Mouse (Mus musculus): ENCODE data around the gene Tnc. TPM values are rescaled to one million over a fixed set of nuclear protein-coding genes. Genes with fewer than 3 reads are reported as not detected.

Gene Tnc
- total RNA-seq, 2 experiments from 2014 or later, result 4.3 to 5.7 TPM

DNA sequence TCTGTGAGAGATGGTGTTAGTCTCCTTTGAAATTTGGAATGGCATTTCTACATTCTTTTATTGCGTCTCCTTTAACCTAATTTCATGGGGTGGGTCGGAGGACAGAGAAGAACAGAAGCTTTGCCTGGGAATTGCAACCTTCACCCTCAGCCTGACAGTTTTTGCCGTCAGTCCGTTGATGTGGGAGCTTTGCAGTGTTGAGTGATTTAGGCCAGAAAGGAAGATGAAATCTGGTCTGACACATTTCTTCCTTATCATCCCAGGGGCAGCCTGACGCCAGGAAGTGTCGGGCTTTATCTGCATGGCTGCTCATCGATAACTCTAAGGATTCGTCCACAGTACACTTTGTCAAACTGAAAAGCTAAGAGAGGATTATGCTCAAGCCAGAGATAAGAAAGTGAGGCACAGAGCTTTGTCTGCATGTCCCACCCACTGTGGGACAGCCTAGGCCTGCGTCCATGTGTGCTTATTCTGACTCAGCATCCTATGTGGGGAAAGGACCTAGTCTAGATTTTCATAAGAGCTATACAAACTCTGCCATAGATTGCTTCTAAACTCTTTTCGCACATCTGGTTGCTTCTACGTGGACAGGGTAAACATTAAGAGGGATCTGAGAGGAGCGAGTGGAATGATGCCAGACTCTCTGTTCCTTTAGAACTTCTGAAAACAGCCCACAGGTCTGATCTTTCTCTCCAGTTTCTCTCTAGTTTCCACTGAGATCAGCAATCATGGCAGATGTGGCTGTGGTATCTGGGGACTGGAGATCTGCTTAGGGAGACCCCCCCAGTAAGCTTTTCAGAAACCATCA lies 11.4 kb upstream of the Tnc start:
- TF ChIP-seq CTCF (conservative IDR thresholded peaks at IDR 0.05), result no peak
- DNase-seq (ENCODE audit: low spot score in 2 of 2), result no peak
- Histone ChIP-seq H3K27ac (no peak overlapping the region), H3K4me3 (no peak overlapping the region)

DNA sequence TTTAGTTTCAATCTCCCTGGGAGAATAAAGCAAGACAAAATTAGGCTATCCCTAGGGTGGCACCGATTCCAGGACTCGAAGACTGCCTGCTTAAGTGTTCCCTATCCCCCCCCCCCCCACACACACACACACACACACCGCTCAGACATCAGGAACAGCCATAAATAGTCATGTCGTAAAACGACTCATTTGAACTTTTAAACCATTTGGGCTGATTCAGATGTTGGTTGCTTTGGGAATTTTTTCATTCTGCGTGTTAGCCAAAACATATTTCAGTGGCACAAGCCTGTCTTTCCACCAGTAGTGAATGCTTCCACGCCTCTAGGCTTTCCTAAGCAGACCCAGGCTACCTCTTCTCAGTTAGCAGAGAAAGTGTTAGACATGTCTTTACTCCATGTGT lies 1.4 kb upstream of the Tnc start:
- Histone ChIP-seq H3K27ac (no peak overlapping the region), H3K4me3 (no peak overlapping the region)
- DNase-seq (ENCODE audit: low spot score in 2 of 2), result no peak
- no peak for TF ChIP-seq CTCF (conservative IDR thresholded peaks at IDR 0.05)

DNA sequence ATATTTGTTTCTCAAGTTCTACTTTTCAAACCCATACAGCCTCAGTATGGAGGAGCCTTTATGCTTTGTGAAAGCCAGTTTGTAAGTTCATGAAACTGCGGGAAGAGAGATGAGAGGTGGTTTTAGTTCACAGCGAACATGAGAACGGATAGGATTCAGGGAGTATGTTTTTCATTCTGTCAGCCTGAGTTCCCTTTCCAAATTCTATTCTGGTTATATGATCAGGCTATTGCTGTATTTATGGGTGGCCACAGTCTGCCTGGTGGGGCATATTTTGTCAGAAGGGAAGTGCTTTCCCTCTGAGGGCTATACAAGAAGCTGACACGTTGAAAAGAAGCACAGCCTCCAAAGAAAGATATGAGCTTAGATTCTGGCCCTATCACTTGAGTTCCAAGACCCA lies 2.9 kb downstream of the Tnc start:
- no peak overlapping the region for H3K4me3 ChIP-seq
- TF ChIP-seq CTCF (conservative IDR thresholded peaks at IDR 0.05), result no peak
- H3K27ac ChIP-seq, result no peak overlapping the region
- DNase-seq (ENCODE audit: low spot score in 2 of 2), result no peak

DNA sequence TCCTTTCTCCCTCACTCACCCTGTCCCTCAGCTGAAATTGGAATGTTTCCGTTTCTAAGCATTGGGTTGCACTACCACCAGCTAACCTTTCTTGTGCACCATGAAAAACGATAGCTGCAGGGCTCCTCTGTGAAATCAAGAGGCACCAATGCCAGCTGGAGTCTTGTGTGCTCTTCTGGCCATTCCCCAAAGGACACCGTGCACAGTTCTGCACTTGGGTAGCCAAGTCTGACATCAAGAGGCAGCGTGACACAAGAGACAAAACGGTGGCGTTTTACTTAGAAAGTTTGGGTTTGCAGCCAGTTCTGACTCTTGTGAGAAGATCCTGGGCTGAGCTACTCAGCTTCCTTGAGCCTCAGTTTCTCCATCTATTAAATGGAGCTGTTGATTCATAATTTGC lies 3.4 kb downstream of the Tnc start:
- no peak overlapping the region for H3K27ac ChIP-seq
- DNase-seq (ENCODE audit: low spot score in 2 of 2), result no peak

DNA sequence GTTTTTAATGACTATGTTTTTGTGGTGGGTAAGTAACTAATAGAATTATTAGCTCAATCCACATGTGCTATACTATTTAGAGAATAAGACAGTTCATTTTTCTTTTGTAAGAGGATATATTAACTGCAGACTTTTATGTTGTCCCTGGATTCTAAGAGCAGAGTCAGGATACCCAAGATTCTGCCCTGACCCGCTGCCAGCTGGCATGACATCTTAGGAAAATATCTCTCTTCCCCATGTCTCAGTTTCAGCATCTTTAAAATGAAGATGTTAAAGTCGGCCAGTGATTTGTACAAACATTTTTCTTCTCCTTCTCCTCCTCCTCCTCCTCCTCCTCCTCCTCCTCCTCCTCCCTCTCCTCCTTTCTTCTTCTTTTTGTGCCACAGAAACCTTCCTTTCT lies 7.7 kb downstream of the Tnc start:
- Histone ChIP-seq H3K4me3 (no peak overlapping the region), H3K27ac (no peak overlapping the region)
- DNase-seq (ENCODE audit: low spot score in 2 of 2), result no peak
- TF ChIP-seq CTCF (conservative IDR thresholded peaks at IDR 0.05), result no peak

More for the DNA sequence above, 3.4 kb downstream of the Tnc start:
- no peak for TF ChIP-seq CTCF (conservative IDR thresholded peaks at IDR 0.05)
- H3K4me3 ChIP-seq, result no peak overlapping the region

DNA sequence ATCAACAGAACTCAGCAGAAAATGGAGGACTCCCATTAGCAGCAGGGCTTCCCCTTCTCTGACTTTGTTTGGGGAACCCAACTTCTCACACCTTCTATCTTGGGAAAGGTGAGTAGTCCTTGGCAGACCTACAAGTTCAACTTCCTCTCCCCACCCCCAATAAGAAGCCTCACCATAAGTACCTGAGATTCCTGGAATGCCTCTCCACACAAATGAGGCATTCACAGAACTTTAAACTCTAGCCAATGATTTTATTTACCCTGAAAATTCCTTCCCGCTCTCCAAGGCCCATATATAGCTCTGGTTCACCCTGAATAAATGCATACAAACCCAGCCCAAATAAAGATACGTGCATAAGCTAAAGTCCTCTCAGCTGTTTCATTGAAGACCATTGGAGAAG lies 9.3 kb downstream of the Tnc start:
- H3K27ac ChIP-seq, result no peak overlapping the region

DNA sequence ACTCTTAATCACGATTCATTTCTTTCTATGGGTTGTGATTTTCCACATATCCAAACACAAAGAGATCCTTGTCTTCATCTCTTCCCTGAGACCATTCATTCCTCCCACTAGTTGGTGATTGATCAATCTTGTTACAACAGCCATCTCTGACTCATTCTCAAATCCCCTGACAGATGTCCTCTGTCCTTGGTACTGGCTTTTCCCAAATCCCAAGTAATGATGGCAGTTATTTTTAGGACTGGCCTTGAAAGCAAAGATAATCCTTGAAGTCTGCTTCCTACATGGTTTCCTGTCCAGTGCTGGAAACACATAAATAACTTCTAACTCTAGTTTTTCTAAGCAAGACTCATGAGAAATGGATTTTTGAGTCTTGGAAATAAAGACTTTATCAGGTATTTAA lies 12.1 kb downstream of the Tnc start:
- no peak overlapping the region for H3K4me3 ChIP-seq
- no peak for TF ChIP-seq CTCF (conservative IDR thresholded peaks at IDR 0.05)
- H3K27ac ChIP-seq, result no peak overlapping the region
- DNase-seq (ENCODE audit: low spot score in 2 of 2), result no peak

More for the DNA sequence above, 9.3 kb downstream of the Tnc start:
- no peak for DNase-seq (ENCODE audit: low spot score in 2 of 2)
- no peak overlapping the region for H3K4me3 ChIP-seq
- TF ChIP-seq CTCF (conservative IDR thresholded peaks at IDR 0.05), result no peak

DNA sequence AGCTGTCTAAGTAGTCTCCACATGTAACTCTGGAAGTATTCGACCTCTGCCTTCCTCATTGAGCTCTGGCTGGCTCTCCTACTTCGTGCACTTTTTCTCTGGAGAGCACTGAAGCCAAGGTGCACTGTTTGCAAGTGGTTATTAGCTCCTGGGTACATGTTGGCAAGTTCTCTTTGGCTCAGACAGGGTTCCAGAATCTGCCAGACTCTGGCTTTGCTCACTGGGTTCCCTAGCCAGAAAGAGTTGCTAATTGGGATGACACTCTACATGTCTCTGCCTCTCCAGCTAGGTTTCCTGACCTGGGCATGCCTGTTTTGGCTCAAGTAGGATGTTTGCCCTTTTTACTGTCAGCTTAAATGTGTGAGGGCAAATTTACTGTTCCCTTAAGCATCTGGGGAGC lies 13.6 kb downstream of the Tnc start:
- no peak for DNase-seq (ENCODE audit: low spot score in 2 of 2)
- no peak for TF ChIP-seq CTCF (conservative IDR thresholded peaks at IDR 0.05)
- Histone ChIP-seq H3K4me3 (no peak overlapping the region), H3K27ac (no peak overlapping the region)

DNA sequence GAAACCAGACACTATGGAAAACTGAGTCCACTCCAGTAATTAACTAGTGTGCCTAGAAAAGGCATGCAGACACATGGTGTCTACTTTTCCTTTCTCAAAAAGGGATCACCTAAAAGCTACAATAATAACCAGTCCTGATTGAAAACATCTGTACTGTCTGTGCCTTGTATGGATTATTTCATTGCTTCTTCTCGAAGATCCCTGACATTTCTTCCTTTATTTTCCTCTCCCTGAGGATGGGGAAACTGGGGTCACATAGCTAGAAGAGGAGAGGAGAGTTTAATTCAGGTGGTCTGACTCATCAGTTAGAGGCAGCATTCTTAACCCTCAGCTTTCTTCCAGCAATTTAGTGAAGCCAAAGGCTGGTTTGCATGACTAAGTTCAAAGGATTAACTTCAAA lies 17.3 kb downstream of the Tnc start:
- no peak overlapping the region for H3K4me3 ChIP-seq
- no peak for TF ChIP-seq CTCF (conservative IDR thresholded peaks at IDR 0.05)
- DNase-seq (ENCODE audit: low spot score in 2 of 2), result no peak

DNA sequence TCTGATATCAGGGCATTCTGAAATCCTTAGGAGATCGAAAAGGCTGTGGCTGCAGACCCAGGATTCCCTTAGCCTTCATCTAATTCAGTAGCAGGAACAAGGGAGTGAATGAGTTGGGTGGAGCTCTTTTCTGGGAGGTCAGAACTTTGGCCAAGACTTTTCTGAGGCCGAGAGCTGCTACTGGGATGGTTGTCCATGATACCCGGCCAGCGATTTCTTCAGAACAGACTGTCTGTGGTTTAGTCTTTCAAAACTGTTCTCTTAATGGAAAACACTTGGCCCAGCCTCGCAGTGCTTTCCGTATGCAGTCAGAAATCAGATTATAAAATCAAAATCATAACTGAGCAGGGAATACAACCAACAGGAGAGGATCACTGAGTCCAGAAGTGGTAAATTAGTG lies 21.2 kb downstream of the Tnc start:
- TF ChIP-seq CTCF (conservative IDR thresholded peaks at IDR 0.05), result no peak
- H3K27ac ChIP-seq, result no peak overlapping the region
- no peak overlapping the region for H3K4me3 ChIP-seq
- DNase-seq (ENCODE audit: low spot score in 2 of 2), result no peak

More for the DNA sequence above, 17.3 kb downstream of the Tnc start:
- no peak overlapping the region for H3K27ac ChIP-seq

DNA sequence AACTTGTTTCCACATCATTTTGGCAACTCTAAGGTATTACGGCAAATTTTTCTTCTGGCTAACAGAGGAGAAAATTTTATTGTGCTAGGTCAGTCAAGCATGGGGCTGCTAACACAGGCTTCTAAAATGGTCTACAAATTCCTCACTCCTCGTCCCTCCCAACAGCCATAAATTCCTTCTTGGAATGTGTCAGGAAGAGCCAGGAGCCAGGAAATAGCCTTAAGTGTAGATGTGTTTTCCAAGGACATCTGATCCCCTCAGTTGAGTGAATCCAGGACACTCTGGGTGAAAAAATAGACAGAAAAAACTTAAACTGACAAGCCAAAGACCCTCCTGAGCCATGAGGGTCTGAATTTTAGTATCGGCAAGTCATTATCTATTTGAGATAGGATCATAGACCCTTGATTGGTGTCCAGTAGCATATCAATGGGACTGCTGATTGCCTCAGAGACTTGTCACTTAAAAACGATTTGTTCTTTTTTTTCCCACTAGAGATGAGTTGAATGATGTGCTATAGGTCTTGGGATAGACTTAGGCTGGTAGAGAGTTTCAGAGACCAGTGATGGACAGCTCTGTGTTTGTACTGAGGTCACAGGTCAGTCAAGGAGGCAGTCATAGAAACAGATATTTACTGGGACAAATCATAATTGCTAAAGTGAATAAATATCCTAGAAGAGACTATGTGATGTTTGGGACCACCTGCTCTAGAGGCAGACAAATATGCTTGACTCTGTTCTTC lies 22.6 kb downstream of the Tnc start:
- TF ChIP-seq CTCF (conservative IDR thresholded peaks at IDR 0.05), result no peak
- H3K27ac ChIP-seq, result no peak overlapping the region
- DNase-seq (ENCODE audit: low spot score in 2 of 2), result no peak
- H3K4me3 ChIP-seq, result no peak overlapping the region

DNA sequence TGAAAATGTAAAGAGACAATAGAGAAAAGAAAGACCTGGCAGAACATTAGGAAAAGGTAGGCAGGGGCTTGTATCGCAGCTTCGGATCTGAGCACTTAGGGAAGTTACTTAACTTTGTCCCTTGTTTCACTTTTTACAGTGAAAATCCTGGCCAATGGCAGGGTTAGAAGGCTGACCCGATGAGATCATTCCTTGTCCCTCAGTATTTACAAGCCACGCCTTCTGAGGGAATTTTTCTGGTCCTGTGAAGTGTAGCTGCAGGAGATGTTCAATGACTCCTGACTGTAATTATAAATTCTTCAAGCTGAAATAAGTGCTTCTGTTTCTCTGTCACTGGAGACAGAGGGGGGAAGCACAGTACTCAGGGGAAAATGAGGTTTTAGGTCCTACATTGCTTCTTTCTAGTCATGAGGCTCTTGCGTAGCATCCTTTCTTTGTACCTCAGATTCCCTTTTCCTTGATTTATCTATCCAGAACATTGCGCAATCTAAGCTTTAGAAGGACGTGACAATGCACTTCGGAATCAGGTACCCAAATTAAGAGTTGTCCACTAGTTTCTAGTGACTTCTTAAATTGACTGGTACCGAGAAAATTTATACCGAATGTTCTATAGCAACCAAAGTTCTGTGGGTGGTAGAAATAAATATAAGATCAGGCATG lies 25.8 kb downstream of the Tnc start:
- no peak for DNase-seq (ENCODE audit: low spot score in 2 of 2)
- Histone ChIP-seq H3K27ac (no peak overlapping the region), H3K4me3 (no peak overlapping the region)
- TF ChIP-seq CTCF (conservative IDR thresholded peaks at IDR 0.05), result no peak

DNA sequence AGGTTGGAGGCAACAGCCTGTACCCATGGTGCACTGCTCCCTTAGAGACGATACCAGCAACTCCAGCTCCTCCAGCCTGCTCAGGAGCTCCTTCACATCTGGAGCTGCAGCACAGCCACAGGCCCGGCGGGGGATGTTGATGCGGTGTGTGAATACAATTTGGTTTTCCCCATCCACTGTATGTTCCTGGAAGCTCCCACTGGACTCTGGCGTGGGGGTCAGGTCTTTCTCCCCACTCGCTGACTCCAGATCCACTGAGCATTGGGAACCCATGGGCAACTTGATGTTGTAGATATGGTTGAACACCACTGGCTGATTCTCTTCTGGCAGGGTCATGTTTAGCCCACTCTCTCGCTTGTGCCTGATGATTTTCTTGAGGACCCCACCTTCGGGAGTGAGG lies 26.7 kb downstream of the Tnc start:
- no peak for TF ChIP-seq CTCF (conservative IDR thresholded peaks at IDR 0.05)
- no peak overlapping the region for H3K4me3 ChIP-seq

More for the DNA sequence above, 26.7 kb downstream of the Tnc start:
- H3K27ac ChIP-seq, result no peak overlapping the region
- DNase-seq (ENCODE audit: low spot score in 2 of 2), result no peak

Measured in layer of hippocampus, adult 2 months (tissue).